Mouse (Mus musculus) forebrain, embryonic 14.5 days (tissue): ENCODE results near the gene Mrps2. TPM values are rescaled to one million over a fixed set of nuclear protein-coding genes. Genes with fewer than 3 reads are reported as not detected.
A peak's percentile ranks its signal among the peaks of the same experiment; 100 is the strongest.

Experiments used
- ATAC-seq: fragments of 200-750 bp; cut with Nextera tagmentation; 2 replicates; pipeline ENCODE4 v1.8.0; 2017; ENCODE audit warnings: mild to moderate bottlenecking, moderate library complexity
- DNase-seq: peaks from one replicate; pipeline ENCODE4 v3.0.0-alpha.2; 2015; ENCODE audit warnings: low spot score
- H3K27ac ChIP-seq: fragments of 300-500 bp; sonication (generic); 2 replicates; pipeline ENCODE4 v1.5.1; 2014; ENCODE audit warnings: low read depth, mild to moderate bottlenecking, control low read depth, low read length, moderate library complexity
- H3K27me3 ChIP-seq: fragments of 300-500 bp; sonication (generic); replicated peaks from 2 replicates; pipeline ENCODE4 v1.6.1; 2014; ENCODE audit warnings: low read length, control low read depth, mixed read lengths; ENCODE audit not compliant: control insufficient read depth, insufficient read depth
- H3K36me3 ChIP-seq: fragments of 300-500 bp; sonication (generic); 2 replicates; pipeline ENCODE4 v1.6.1; 2014; ENCODE audit warnings: low read length, control low read depth; ENCODE audit not compliant: control insufficient read depth, insufficient read depth
- H3K4me1 ChIP-seq: fragments of 300-500 bp; sonication (generic); 2 replicates; pipeline ENCODE4 v1.6.1; 2014; ENCODE audit warnings: antibody characterized with exemption, low read length, control low read depth; ENCODE audit not compliant: control insufficient read depth, insufficient read depth
- H3K4me2 ChIP-seq: fragments of 300-500 bp; sonication (generic); 2 replicates; pipeline ENCODE4 v1.6.1; 2014; ENCODE audit warnings: mild to moderate bottlenecking, control low read depth, low read length
- H3K4me3 ChIP-seq: fragments of 300-500 bp; sonication (generic); 2 replicates; pipeline ENCODE4 v1.5.1; 2014; ENCODE audit warnings: low read depth, low read length, control low read depth
- H3K9ac ChIP-seq: fragments of 300-500 bp; sonication (generic); 2 replicates; pipeline ENCODE4 v1.6.1; 2014; ENCODE audit warnings: mild to moderate bottlenecking, low read length, control low read depth, moderate library complexity
- H3K9me3 ChIP-seq: fragments of 300-500 bp; sonication (generic); replicated peaks from 2 replicates; pipeline ENCODE4 v1.6.1; 2016; ENCODE audit warnings: low read length, control low read depth, mixed read lengths; ENCODE audit not compliant: control insufficient read depth
- WGBS: fragments of 180-500 bp; shearing (Covaris S2); extraction: QIAGEN DNeasy Blood & Tissue Kit; methylation state at CpG from one replicate; pipeline ENCODE4 v1.1.7; 2014; 5-methylcytosine and 5-hydroxymethylcytosine counted together
- polyA plus RNA-seq: library from polyadenylated mRNA; unstranded; fragments of >200 nt; fragmentation: Nextera tagmentation; extraction: Ambion mirVana; gene quantifications from 2 replicates; pipeline ENCODE4 v1.2.1, GENCODE M21; 2014

Mrps2 gene
- polyA plus RNA-seq, 1 experiment from 2014 or later, result 55.0 TPM

DNA sequence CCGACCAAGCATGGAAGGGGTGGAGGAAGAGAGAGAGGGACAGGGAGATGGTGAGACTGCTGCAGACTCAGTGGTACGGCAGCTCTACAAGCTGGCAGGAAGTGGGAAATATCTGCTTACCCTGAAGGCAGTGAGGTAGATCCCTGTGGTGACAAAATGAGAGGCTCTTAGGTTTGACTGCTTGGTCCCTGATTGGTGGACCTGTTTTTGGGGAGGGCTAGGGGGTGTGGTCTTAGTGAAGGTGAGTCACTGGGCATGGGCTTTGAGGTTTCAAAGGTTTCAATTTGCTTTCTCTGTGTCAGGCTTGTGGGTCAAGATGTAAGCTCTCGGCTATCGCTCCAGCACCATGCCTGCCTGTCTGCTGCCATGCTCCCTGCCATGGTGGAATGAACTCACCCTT lies 22.8 kb upstream of the Mrps2 start:
- Histone ChIP-seq H3K4me1 (peaks cover 9% of the 10 kb centered on the region), H3K27ac (no peak overlapping the region), H3K36me3 (peaks cover 6% of the 10 kb centered on the region), H3K27me3 (no peaks in the 10 kb centered on the region), H3K9ac (no peak overlapping the region), H3K9me3 (no peaks in the 10 kb centered on the region), H3K4me2 (no peak overlapping the region), H3K4me3 (no peak overlapping the region)
- no peak for DNase-seq
- no peak for ATAC-seq
- WGBS, result 85% methylated on average over 4 of the region's 4 CpGs

DNA sequence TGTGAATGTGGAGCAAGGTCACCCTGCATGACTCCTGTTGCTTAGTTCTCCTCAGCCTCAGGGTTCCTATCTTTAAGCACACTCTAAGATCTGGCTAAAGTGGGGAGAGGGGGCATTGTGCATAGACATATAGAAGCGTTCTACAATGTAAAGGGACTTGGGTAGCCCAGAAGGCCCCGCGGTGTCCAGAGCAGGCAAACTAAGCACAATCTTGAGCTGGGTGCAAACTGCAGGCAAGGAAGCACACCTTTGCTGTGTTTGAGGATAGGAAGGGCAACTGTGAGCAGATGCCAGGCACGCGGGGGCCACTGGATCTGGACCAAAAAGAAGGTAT lies 21.7 kb upstream of the Mrps2 start:
- 0 out of 2 replicates have a peak, but pooled peaks have one; percentile 15 for ATAC-seq
- Histone ChIP-seq H3K9me3 (no peaks in the 10 kb centered on the region), H3K36me3 (peaks cover 15% of the 10 kb centered on the region), H3K9ac (peak overlapping the region; percentile 87), H3K27ac (peak overlapping the region; percentile 65; the same call in 1 of the 2 replicates), H3K4me3 (peak overlapping the region; percentile 72), H3K4me2 (peak overlapping the region; percentile 95), H3K27me3 (no peaks in the 10 kb centered on the region), H3K4me1 (peaks cover 9% of the 10 kb centered on the region)
- DNase-seq, result no peak
- WGBS, result 3% methylated on average over 5 of the region's 5 CpGs

DNA sequence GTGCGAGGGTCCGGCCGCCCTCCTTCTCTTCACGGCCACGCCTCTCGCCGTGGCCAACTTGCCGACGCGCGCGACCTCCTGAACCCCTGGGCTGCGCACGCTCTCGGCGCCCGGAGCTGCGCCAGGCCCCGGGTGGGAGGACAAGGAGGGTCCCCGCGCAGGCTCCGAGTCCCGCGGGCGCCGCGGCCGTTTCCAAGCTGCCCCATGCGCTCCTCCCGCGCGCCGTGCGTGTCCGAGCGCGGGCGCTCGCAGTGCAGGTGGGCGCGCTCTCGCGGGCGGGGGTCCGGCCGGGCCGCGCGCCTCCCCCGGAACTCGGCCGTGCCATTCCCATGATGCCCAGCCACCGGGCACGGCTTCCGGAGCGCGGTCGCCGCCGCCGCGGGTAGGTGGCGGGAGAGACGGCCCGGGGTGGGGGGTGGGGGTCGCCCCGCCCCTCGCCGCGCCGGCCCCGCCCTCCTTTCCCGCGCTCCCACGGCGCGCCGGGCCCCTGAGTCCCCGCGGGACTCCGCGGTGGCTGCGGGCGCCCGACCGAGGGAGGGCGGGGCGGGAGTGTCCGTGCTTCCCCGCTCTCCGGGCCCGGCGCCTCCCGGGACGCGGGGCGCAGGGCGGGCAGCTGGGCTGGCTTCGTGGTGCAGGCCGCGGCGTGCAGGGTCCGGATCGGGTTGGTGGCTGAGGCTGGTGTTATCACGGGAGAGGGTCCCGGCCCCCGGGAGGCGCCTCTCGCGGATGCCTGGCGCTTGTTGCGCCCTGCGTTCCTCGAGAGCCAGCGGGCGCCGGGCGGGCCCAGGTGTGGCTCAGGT lies 21.2 kb upstream of the Mrps2 start, which contains the start of gene Ppp1r26:
Gene Ppp1r26 (plus strand): TSS at position 286 of the 800 bp plus-strand sequence.
- Histone ChIP-seq H3K27ac (peak within 1 kb of the TSS; percentile 65; the same call in 1 of the 2 replicates), H3K9me3 (no peaks in the 10 kb centered on the region), H3K27me3 (no peaks in the 10 kb centered on the region), H3K36me3 (peaks cover 19% of the 10 kb centered on the region), H3K4me2 (peak within 1 kb of the TSS; percentile 95), H3K9ac (peak within 1 kb of the TSS; percentile 87), H3K4me3 (peak within 1 kb of the TSS; percentile 72), H3K4me1 (peaks cover 9% of the 10 kb centered on the region)
- DNase-seq (peak; percentile 59), ATAC-seq (peak; percentile 81)
- WGBS, result under 1% methylated on average over 85 of the region's 118 CpGs

DNA sequence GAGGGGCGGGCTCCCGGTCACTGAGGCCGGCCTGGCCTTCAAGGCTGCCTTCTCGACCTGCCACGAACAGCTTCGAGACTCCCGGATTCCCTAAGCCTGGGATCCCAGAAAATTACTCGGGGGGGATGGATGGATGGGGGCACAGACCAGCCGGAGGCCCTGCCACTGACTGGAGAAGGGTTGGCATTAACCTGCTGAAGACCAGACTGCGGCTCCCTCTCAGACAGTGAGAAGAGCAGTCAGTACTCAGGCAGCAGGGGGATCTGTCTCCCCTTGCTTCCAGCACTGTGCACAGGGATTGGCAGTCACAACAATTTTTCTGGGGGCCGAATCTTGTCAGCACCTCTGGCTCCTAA lies 20.6 kb upstream of the Mrps2 start:
- Histone ChIP-seq H3K27me3 (no peaks in the 10 kb centered on the region), H3K9ac (peak overlapping the region; percentile 87), H3K27ac (peak overlapping the region; percentile 65; the same call in 1 of the 2 replicates), H3K4me3 (peak overlapping the region; percentile 72), H3K4me2 (peak overlapping the region; percentile 95), H3K36me3 (peaks cover 25% of the 10 kb centered on the region), H3K9me3 (no peaks in the 10 kb centered on the region), H3K4me1 (peaks cover 9% of the 10 kb centered on the region)
- peak; percentile 68 for ATAC-seq
- 6% methylated on average over 11 of the region's 11 CpGs for WGBS
- peak; percentile 32 for DNase-seq

DNA sequence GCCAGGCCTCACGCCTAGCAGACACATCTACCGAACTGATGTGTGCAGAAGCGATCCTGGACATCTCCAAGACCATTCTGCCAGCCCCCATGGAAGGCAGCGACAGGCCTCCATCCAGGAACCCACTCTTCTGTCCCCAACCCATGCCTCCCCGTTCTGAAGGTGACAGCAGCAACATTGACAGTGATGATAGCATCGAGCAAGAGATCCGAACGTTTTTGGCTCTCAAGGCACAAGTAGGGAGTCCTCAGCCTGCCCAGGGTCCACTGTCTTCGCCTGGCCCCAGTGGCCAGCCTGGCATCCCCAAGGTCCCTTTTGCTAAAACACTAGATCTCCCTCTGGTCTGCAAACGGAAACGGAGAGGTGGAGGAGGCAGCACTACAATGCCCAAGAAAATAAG lies 16.2 kb upstream of the Mrps2 start:
- peaks cover 44% of the 10 kb centered on the region for H3K36me3 ChIP-seq

DNA sequence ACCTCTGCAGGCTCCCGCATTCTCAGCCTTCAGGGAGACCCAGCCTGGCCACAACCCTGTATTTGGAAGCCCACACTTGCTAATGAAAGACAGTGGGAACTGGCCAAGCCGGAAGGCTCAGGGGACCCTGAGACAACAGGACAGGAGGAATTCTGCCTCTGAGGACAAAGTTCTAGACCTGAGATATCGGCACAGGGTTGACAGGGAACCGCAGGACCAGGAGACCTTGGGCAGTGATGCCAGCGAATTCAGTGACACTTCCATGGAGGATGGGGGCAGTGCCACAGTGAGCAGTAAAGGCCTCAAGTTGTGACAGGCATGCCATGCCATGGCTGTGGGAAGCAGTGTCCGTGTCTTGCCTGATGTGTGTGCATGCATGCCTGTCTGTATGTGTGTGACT lies 14.3 kb upstream of the Mrps2 start:
- no peaks in the 10 kb centered on the region for H3K9me3 ChIP-seq
- H3K4me2 ChIP-seq, result no peak overlapping the region
- no peaks in the 10 kb centered on the region for H3K4me1 ChIP-seq
- WGBS, result 95% methylated on average over 6 of the region's 6 CpGs
- H3K4me3 ChIP-seq, result no peak overlapping the region
- peaks cover 44% of the 10 kb centered on the region for H3K36me3 ChIP-seq
- H3K27me3 ChIP-seq, result no peaks in the 10 kb centered on the region
- no peak overlapping the region for H3K27ac ChIP-seq
- H3K9ac ChIP-seq, result no peak overlapping the region
- ATAC-seq (no peak), DNase-seq (no peak)

More for the DNA sequence above, 16.2 kb upstream of the Mrps2 start:
- Histone ChIP-seq H3K27me3 (no peaks in the 10 kb centered on the region), H3K4me2 (no peak overlapping the region), H3K9me3 (no peaks in the 10 kb centered on the region), H3K4me1 (peaks cover 3% of the 10 kb centered on the region; the same call in 1 of the 2 replicates), H3K27ac (no peak overlapping the region), H3K4me3 (no peak overlapping the region), H3K9ac (no peak overlapping the region)
- no peak for ATAC-seq
- no peak for DNase-seq
- WGBS, result 94% methylated on average over 11 of the region's 11 CpGs

DNA sequence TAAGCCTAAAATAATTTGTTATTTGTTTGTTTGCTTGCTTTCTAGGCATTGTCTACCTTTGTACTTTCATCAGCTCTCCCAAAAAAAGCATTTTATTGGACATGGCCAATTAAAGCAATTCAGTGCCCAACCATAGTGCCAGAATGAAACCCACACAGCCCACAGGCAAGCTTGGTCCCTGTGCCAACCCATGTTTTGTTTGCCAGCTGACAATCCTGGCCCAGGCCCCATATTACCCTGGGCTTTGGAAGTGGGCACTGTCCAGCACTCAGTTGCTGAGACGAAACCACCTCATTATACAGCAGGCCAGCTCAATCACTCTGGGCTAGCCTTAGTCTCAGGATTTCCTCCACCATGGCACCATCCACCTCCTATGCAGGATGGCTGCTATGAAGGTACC lies 11.2 kb upstream of the Mrps2 start:
- Histone ChIP-seq H3K4me3 (no peak overlapping the region), H3K27me3 (no peaks in the 10 kb centered on the region), H3K36me3 (peaks cover 26% of the 10 kb centered on the region), H3K27ac (no peak overlapping the region), H3K4me1 (no peaks in the 10 kb centered on the region), H3K9me3 (no peaks in the 10 kb centered on the region), H3K4me2 (no peak overlapping the region), H3K9ac (no peak overlapping the region)
- no peak for ATAC-seq
- 54% methylated on average over 1 of the region's 1 CpGs for WGBS
- peak; percentile 27 for DNase-seq

DNA sequence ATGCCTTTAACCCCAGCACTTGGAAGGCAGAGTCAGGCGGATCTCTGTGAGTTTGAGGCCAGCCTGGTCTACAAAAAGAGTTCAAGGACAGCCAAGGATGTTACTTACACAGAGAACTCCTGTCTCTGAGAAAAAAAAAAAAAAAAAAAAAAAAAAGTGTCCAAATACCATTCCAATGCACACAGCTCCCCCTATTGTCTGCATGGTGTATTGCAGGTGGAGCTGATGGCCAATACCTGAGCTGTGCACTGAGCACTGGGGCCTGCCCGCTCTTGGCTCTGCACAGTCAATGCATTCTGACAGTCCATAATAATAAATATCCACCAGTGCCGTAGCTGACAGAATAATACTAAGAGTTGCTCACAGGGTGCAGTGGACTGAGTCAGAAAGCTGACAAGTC lies 3.9 kb upstream of the Mrps2 start:
- 40% methylated on average over 3 of the region's 3 CpGs for WGBS
- H3K36me3 ChIP-seq, result no peaks in the 10 kb centered on the region
- H3K9me3 ChIP-seq, result no peaks in the 10 kb centered on the region
- no peak overlapping the region for H3K4me2 ChIP-seq
- no peak overlapping the region for H3K9ac ChIP-seq
- ATAC-seq (no peak), DNase-seq (peak; percentile 56)
- H3K27ac ChIP-seq, result no peak overlapping the region
- no peak overlapping the region for H3K4me3 ChIP-seq
- H3K4me1 ChIP-seq, result peaks cover 15% of the 10 kb centered on the region; the same call in 1 of the 2 replicates
- H3K27me3 ChIP-seq, result 0 out of 2 replicates have a peak, but pooled peaks cover 5% of the 10 kb centered on the region

DNA sequence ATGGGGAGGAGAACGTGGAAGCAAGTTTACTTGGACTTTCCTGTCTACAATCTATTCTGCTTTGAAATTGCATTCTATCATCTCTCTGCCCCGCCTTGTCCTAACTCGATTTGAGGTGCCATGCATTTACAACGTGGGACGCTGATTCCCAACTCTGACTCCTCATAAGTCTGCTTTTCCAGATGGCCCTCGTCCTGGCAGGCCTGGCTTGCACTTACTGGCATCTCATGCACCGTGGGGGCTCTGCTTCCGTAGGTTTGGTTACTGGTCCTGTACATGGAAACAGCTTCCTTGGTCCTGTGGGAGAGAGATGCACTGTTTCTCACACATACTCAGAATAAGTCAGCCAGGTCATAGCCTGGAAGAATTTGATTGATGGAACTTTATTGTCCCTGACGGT lies 2.9 kb upstream of the Mrps2 start:
- no peak overlapping the region for H3K27ac ChIP-seq
- 0 out of 2 replicates have a peak, but pooled peaks cover 5% of the 10 kb centered on the region for H3K27me3 ChIP-seq
- peaks cover 15% of the 10 kb centered on the region; the same call in 1 of the 2 replicates for H3K4me1 ChIP-seq
- no peak for DNase-seq
- H3K4me2 ChIP-seq, result no peak overlapping the region
- WGBS, result 84% methylated on average over 9 of the region's 9 CpGs
- H3K9ac ChIP-seq, result no peak overlapping the region
- H3K36me3 ChIP-seq, result peaks cover 8% of the 10 kb centered on the region
- H3K4me3 ChIP-seq, result no peak overlapping the region
- ATAC-seq, result no peak
- no peaks in the 10 kb centered on the region for H3K9me3 ChIP-seq
